Mouse (Mus musculus) stomach, embryonic 15.5 days (tissue): ENCODE results near the gene Cfc1. TPM values are rescaled to one million over a fixed set of nuclear protein-coding genes. Genes with fewer than 3 reads are reported as not detected.
"Not testable (repeated sequence)": the region's sequence is repeated elsewhere in the genome, so short reads cannot be mapped to it uniquely, and the experiment has no call there.

Experiments
- ATAC-seq: fragments of 200-750 bp; cut with Nextera tagmentation; 2 replicates; pipeline ENCODE4 v1.8.0; 2017; ENCODE audit warnings: low read depth, moderate number of reproducible peaks, moderate TSS enrichment; ENCODE audit not compliant: insufficient read depth, low FRiP score
- H3K27ac ChIP-seq: fragments of 300-500 bp; sonication (generic); 2 replicates; pipeline ENCODE4 v1.5.1; 2015; ENCODE audit warnings: mild to moderate bottlenecking, inconsistent platforms
- H3K27me3 ChIP-seq: fragments of 300-500 bp; sonication (generic); replicated peaks from 2 replicates; pipeline ENCODE4 v1.6.1; 2015; ENCODE audit warnings: inconsistent platforms
- H3K36me3 ChIP-seq: fragments of 300-500 bp; sonication (generic); 2 replicates; pipeline ENCODE4 v1.6.1; 2015; ENCODE audit warnings: inconsistent platforms
- H3K4me1 ChIP-seq: fragments of 300-500 bp; sonication (generic); 2 replicates; pipeline ENCODE4 v1.6.1; 2015; ENCODE audit warnings: inconsistent platforms
- H3K4me2 ChIP-seq: fragments of 300-500 bp; sonication (generic); 2 replicates; pipeline ENCODE4 v1.6.1; 2015; ENCODE audit warnings: mild to moderate bottlenecking, inconsistent platforms
- H3K4me3 ChIP-seq: fragments of 300-500 bp; sonication (generic); replicated peaks from 2 replicates; pipeline ENCODE4 v1.5.1; 2015; ENCODE audit warnings: inconsistent platforms
- H3K9ac ChIP-seq: fragments of 300-500 bp; sonication (generic); 2 replicates; pipeline ENCODE4 v1.6.1; 2015; ENCODE audit warnings: inconsistent platforms
- H3K9me3 ChIP-seq: fragments of 300-500 bp; sonication (generic); 2 replicates; pipeline ENCODE4 v1.6.1; 2016; ENCODE audit warnings: inconsistent platforms
- WGBS: fragments of 180-500 bp; shearing (Covaris S2); methylation state at CpG from one replicate; pipeline ENCODE4 v1.1.7; 2015; 5-methylcytosine and 5-hydroxymethylcytosine counted together
- polyA plus RNA-seq: library from polyadenylated mRNA; unstranded; fragments of >200 nt; fragmentation: Nextera tagmentation; extraction: Ambion mirVana; gene quantifications from 2 replicates; pipeline ENCODE4 v1.2.1, GENCODE M21; 2015

Cfc1 gene
- polyA plus RNA-seq, 1 experiment from 2014 or later = 0.69 TPM

DNA sequence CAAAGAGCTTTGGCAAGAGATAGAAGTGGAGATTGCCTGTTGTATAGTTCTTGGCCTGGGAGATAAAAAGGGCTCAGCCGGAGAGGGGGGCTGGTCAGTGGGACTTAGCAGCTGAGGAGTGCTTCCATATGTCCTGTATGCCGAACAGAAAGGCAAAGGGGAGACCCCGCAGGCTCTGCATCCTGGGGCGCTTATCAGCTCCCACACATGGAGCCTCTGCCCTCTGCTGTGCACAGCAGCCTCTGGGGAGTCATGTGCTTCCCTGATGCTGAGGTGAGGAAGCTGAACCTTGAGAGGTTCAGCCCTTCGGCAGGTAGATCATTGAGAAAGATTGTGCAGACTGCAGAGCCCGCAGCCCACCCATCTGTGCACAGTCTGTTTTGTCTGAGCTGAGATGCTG lies 18.2 kb upstream of the Cfc1 start:
- H3K27me3 ChIP-seq, H3K9me3 ChIP-seq, H3K36me3 ChIP-seq, ATAC-seq, H3K9ac ChIP-seq, H3K4me3 ChIP-seq, H3K27ac ChIP-seq, H3K4me1 ChIP-seq, H3K4me2 ChIP-seq: not testable (repeated sequence)
- WGBS = 27% methylated on average over 6 of the region's 6 CpGs

DNA sequence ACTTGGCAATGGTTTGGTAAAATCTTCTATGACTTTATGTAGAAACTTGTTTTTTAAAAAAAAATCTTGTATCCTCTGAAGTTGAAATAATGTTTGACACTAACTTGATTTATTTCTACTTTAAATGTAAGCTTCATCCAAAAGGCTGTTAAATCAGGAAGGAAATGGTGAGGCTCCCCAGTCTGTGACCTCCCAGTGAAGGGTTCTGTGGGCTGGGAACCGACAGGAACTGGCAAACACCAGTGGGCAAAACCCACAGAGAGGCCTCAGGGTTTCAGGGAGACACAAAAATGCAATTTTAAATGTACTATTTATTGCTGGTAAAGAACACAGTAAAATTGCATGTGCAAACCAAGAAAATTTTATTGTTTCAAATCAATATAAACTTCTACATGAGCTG lies 17.7 kb upstream of the Cfc1 start:
- WGBS = 14% methylated on average over 1 of the region's 1 CpGs
- not testable (repeated sequence) for H3K36me3 ChIP-seq, H3K27ac ChIP-seq, H3K9me3 ChIP-seq, H3K9ac ChIP-seq, H3K4me3 ChIP-seq, ATAC-seq, H3K4me1 ChIP-seq, H3K4me2 ChIP-seq, H3K27me3 ChIP-seq

DNA sequence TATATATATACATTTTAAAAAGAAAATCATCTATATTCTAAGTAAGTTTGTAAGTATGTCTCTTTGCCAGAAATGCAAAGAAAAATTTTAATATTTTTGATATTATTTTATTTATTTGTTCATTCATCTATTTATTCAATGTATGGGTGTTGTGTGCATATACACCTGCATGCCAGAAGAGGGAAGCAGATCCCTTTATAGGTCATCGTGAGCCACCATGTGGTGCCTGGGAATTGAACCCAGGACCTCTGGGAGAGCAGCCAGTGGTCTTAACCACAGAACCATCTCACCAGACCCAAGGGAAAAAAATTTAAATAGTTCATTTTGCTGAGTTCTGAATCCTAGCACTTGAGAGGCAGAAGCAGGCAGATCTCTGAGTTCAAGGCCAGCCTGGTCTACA lies 17.2 kb upstream of the Cfc1 start:
- H3K27ac ChIP-seq = no peak overlapping the region
- no peak overlapping the region for H3K4me3 ChIP-seq
- H3K4me2 ChIP-seq = no peak overlapping the region
- H3K9ac ChIP-seq = no peak overlapping the region
- WGBS = 73% methylated on average over 1 of the region's 1 CpGs
- no peak for ATAC-seq
- H3K4me1 ChIP-seq = no peaks in the 10 kb centered on the region
- H3K36me3 ChIP-seq = no peaks in the 10 kb centered on the region
- no peaks in the 10 kb centered on the region for H3K27me3 ChIP-seq
- no peaks in the 10 kb centered on the region for H3K9me3 ChIP-seq

DNA sequence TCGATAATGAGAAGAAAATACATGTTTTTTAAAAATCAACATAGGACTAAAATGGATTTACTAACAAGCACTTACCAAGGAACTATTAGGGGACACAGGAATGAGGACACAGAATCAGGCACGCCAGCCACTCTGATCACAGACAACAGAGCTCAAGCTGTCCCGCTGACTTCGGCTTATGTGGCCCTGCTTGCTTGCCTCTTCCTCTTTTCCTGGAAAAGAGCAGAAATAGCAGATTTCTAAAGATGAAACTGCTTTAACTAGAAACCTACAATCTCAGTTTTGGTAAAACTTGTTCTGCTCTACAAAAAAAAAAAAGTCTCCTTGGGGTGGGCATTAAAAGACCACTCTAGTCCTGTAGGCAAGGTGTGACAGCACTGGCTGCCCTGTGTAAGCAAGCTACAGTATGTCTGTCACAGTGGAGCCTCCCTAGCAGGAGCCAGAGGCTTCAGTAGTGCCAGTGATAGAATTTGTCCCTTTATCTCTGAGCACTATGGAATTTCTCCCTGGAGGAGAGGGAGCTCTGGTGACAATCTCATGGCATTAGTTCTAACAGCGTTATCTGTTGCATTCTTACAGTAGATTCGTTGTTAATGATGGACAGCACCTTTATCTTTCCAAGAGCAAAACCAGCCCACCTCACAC lies 13.1 kb upstream of the Cfc1 start:
- 70% methylated on average over 6 of the region's 6 CpGs for WGBS
- H3K4me2 ChIP-seq = no peak overlapping the region

DNA sequence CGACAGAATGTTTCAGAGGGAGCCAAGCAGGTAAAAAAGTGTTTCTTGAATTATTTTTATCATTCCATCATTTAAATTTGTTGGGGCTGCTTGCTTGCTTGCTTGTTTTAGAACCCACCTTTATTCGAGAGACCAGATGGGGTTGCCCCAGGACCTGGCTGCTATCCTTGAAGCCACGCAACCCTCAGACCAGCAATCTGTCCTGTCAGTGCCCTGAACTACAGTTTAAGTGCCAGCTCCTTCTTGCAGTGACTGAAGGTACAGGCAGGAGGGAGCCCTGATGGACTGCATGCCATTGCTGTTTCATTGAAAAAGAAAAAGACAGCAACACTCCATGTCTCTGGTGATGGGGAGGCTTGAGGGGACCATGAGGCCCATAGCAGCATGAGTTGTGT lies 12.6 kb upstream of the Cfc1 start:
- Histone ChIP-seq H3K36me3 (no peaks in the 10 kb centered on the region), H3K27me3 (no peaks in the 10 kb centered on the region), H3K9ac (no peak overlapping the region), H3K9me3 (no peaks in the 10 kb centered on the region), H3K4me2 (no peak overlapping the region), H3K27ac (no peak overlapping the region), H3K4me3 (no peak overlapping the region), H3K4me1 (no peaks in the 10 kb centered on the region)
- no peak for ATAC-seq
- 61% methylated on average over 3 of the region's 3 CpGs for WGBS

More for the DNA sequence above, 13.1 kb upstream of the Cfc1 start:
- H3K9ac ChIP-seq = no peak overlapping the region
- H3K27ac ChIP-seq = no peak overlapping the region
- H3K4me1 ChIP-seq = no peaks in the 10 kb centered on the region
- no peak overlapping the region for H3K4me3 ChIP-seq
- H3K36me3 ChIP-seq = no peaks in the 10 kb centered on the region
- no peaks in the 10 kb centered on the region for H3K9me3 ChIP-seq
- ATAC-seq = no peak
- no peaks in the 10 kb centered on the region for H3K27me3 ChIP-seq

DNA sequence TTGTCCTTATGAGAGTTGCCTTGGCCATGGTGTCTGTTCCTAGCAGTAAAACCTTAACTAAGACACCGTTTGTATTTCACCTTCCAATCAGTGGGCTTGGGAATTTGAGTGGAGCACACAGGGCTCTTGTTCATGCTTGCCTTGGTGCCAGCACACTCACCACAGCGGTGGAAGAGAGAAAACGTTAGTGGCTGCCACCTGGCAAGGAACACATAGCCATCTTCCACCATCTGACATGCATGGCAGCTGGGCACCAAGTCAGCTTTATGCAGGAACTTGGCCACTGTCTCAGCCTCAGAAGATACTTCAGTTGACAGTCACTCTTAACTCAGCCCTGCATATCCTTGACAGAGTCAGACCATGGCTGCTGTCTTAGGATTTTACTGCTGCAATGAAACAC lies 11.8 kb upstream of the Cfc1 start:
- ATAC-seq = no peak
- H3K4me2 ChIP-seq = no peak overlapping the region
- no peak overlapping the region for H3K4me3 ChIP-seq
- no peak overlapping the region for H3K27ac ChIP-seq
- no peaks in the 10 kb centered on the region for H3K4me1 ChIP-seq
- no peaks in the 10 kb centered on the region for H3K27me3 ChIP-seq
- no peaks in the 10 kb centered on the region for H3K36me3 ChIP-seq
- H3K9ac ChIP-seq = no peak overlapping the region
- no peaks in the 10 kb centered on the region for H3K9me3 ChIP-seq
- 83% methylated on average over 3 of the region's 3 CpGs for WGBS

DNA sequence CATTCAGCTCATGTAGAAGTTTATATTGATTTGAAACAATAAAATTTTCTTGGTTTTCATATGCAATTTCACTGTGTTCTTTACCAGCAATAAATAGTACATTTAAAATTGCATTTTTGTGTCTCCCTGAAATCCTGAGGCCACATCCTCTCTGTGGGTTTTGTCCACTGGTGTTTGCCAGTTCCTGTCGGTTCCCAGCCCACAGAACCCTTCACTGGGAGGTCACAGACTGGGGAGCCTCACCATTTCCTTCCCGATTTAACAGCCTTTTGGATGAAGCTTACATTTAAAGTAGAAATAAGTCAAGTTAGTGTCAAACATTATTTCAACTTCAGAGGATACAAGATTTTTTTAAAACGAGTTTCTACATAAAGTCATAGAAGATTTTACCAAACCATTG lies 874 bp upstream of the Cfc1 start:
- not testable (repeated sequence) for H3K9ac ChIP-seq, H3K36me3 ChIP-seq, H3K4me3 ChIP-seq, H3K4me1 ChIP-seq, H3K27ac ChIP-seq, H3K9me3 ChIP-seq, ATAC-seq, H3K4me2 ChIP-seq
- peaks cover 18% of the 10 kb centered on the region for H3K27me3 ChIP-seq
- WGBS = 16% methylated on average over 3 of the region's 3 CpGs

DNA sequence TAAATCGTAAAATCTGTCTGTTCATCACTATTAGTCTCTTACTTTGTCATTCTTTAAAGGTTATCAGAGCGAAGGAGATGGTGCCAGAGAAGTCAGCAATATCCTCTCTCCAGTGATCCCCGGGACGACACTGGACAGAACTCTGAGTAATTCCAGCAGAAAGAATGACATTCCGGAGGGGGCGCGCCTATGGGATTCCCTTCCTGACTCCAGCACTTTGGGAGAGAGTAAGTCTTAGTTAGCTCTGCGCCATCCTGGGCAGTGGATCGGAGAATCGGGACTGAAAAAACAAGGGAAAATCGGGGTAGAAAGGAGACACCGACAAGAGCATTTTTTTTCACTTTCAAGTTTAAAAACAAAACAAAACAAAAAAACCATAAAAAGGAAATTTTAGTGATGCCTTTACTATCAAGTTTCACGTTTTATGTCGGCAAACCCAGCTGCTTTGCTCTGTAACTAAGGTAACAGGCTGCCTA lies 881 bp downstream of the Cfc1 start:
- Histone ChIP-seq H3K9me3 (no peaks in the 10 kb centered on the region), H3K4me2 (peak overlapping the region; percentile 54), H3K9ac (no peak overlapping the region), H3K36me3 (no peaks in the 10 kb centered on the region), H3K27ac (no peak overlapping the region), H3K27me3 (peaks cover 18% of the 10 kb centered on the region), H3K4me3 (peak overlapping the region; percentile 24), H3K4me1 (peaks cover 5% of the 10 kb centered on the region; the same call in 1 of the 2 replicates)
- no peak for ATAC-seq
- WGBS = 2% methylated on average over 14 of the region's 14 CpGs

DNA sequence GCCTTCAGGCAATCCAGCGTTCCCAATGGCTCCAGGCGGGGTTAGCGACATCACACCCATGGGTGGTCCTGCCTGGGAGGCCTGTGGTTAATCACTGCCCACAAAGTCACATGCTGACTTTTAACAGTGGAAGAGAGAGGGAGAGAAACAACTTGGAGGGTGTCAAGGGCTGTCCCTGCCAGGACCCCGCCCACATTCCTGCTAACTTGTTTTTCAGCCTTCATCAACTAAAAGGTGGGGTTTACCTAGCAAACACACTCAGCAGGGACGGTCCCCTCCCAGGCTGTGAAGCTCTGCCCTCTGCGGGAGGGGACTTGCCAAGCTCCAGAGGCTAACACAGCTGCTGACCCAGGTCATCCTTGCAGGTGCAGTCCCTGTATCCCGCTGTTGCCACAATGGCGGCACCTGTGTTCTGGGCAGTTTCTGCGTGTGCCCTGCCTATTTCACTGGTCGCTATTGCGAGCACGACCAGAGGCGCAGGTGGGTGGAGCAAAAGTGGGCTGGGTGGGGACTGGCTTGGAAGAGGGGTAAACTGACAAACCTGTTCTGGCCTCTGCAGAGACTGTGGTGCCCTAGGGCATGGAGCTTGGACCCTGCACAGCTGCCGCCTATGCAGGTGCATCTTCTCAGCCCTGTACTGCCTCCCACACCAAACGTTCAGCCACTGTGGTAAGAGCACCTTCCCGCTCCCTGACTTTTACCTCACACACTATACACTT lies 1.5 kb downstream of the Cfc1 start:
- peak overlapping the region; percentile 24 for H3K4me3 ChIP-seq
- H3K36me3 ChIP-seq = no peaks in the 10 kb centered on the region
- peaks cover 5% of the 10 kb centered on the region; the same call in 1 of the 2 replicates for H3K4me1 ChIP-seq
- H3K9ac ChIP-seq = no peak overlapping the region
- 5% methylated on average over 16 of the region's 16 CpGs for WGBS
- H3K27ac ChIP-seq = no peak overlapping the region
- ATAC-seq = peak; percentile 84
- H3K4me2 ChIP-seq = peak overlapping the region; percentile 54
- no peaks in the 10 kb centered on the region for H3K9me3 ChIP-seq
- H3K27me3 ChIP-seq = peaks cover 18% of the 10 kb centered on the region

DNA sequence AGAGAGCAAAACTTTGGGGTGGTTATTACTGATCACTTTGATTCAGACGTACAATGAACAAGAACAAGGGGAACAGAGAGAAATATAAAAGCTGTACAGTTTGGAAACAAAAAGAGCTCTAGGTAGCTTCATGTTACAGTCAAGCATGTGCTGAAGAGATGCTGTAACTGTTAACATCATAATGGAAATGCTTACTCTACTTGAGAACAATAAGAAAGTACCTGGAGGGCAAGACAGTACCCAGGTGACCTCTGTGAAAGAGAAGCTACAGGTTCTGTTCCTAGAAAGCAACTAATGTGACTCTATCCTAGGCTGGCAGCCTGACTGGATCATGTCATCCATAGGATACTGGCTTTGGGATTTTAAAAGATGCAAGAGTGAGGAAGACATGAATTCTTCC lies 11.6 kb downstream of the Cfc1 start:
- no peak for ATAC-seq
- Histone ChIP-seq H3K9me3 (no peaks in the 10 kb centered on the region), H3K4me3 (no peak overlapping the region), H3K4me1 (no peaks in the 10 kb centered on the region), H3K27ac (no peak overlapping the region), H3K9ac (no peak overlapping the region), H3K36me3 (no peaks in the 10 kb centered on the region), H3K4me2 (no peak overlapping the region), H3K27me3 (no peaks in the 10 kb centered on the region)
- WGBS = 78% methylated on average over 1 of the region's 1 CpGs

DNA sequence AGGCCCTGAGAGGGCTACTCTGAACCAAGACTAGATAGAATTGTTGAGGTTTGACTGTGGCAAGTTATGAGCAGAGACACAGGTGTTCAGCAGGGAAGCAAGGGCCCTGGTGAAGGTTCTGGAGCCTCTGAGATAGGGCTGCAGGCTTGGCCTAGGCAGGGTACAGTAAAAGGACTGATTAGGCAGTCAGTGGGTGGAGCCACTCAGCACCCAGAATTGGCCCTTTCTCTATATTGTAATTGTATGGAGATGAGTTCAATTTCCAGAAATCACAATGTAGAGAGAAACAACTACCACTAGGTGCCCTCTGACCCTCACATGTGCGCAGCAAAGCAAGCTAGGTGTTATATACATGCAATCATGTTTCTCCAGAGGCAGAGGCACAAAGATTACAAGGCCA lies 18.2 kb downstream of the Cfc1 start:
- ATAC-seq = no peak
- Histone ChIP-seq H3K27me3 (no peaks in the 10 kb centered on the region), H3K4me1 (no peaks in the 10 kb centered on the region), H3K27ac (no peak overlapping the region), H3K36me3 (no peaks in the 10 kb centered on the region), H3K9me3 (no peaks in the 10 kb centered on the region), H3K4me3 (no peak overlapping the region), H3K9ac (no peak overlapping the region), H3K4me2 (no peak overlapping the region)
- WGBS = 68% methylated on average over 1 of the region's 1 CpGs

DNA sequence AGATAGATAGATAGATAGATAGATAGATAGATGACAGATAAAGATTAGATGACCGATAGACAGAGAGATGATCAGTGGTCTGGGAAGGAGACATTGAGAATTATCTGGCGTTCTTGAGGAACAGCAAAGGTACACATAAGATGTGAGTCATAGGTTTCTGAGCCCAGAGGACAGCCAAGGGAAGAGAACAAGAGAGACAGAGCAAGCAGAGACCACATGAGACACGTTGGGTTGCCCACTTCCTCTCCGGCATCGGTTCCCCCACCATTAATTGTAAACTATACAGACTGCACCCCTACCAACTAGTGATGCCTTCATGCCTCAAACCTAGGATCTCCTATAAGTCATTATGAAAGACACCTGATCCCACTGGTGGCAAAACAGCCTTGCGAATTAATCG lies 18.8 kb downstream of the Cfc1 start:
- WGBS = 86% methylated on average over 7 of the region's 7 CpGs
- ATAC-seq = no peak
- Histone ChIP-seq H3K9me3 (no peaks in the 10 kb centered on the region), H3K4me3 (no peak overlapping the region), H3K27ac (no peak overlapping the region), H3K36me3 (no peaks in the 10 kb centered on the region), H3K9ac (no peak overlapping the region), H3K4me1 (no peaks in the 10 kb centered on the region), H3K4me2 (no peak overlapping the region), H3K27me3 (no peaks in the 10 kb centered on the region)
